Comparison of ENCODE assay signal across 18 mouse cellular contexts in the genomic region with DNA sequence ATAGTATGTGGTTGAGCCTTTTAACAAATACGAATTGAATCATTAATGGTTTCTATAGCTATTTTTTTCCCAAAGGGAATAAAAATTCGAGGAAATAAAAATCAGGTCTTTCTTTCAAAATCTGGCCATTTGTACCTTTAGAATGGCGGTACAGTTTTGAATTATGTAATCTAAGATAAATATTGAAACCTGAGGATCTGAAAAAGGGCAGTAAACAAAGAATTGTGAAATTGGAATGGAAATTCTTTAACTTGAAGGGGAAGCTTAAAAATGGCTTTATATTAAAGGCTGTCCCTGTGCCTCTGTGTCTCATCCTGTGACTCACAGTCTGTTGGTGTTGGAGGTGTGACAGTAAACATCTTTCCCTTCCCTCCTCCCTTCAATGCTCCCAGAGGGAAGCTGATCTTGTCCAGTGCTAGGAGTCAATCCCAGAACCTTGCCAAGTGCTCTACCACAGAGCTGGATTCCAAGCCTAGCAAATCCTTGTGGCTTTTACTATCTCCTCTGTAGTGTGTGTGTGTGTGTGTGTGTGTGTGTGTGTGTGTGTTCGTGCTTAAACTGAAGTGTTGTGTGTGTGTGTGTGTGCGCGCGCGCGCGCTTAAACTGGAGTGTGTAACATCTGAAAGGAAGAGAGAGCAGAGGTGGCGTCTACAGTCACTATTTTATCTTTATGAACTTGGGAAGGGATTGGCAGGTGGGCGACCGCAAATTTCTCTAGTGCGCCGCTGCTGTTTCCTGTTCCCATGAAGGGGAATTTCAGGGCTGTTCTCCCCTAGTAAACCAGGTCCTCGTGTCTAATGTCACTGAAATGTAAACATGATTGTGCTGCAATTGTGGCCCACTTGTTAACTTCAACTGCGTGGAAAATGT. TPM values are rescaled to one million over a fixed set of nuclear protein-coding genes. Genes with fewer than 3 reads are reported as not detected.
DNase-seq lines count a peak whose midpoint lies in the region; ATAC-seq lines count a peak whose summit lies in the region.
"Had no signal": no experiment of that assay in that cellular context is flagged by ENCODE, and none has a peak within 500 bp of the region (broad histone marks: within the 10 kb centered on the region; RNA-seq: fewer than 3 reads in every experiment).

No protein-coding gene starts in this region.

- H3K9ac ChIP-seq in midbrain, embryonic 13.5 days (replicated peaks) = no peak overlapping the region
- H3K9ac ChIP-seq: forebrain, embryonic 15.5 days had no signal

- no peaks in the 10 kb centered on the region for H3K4me1 ChIP-seq in midbrain, embryonic 13.5 days (replicated peaks)
- H3K4me1 ChIP-seq: forebrain, embryonic 15.5 days; hindbrain, embryonic 10.5 days had no signal

- H3K27me3 ChIP-seq in midbrain, embryonic 13.5 days = 0 out of 2 replicates have a peak, but pooled peaks cover 4% of the 10 kb centered on the region
- H3K27me3 ChIP-seq: forebrain, embryonic 15.5 days had no signal

- no peak overlapping the region for H3K4me2 ChIP-seq in midbrain, embryonic 13.5 days (replicated peaks)
- H3K4me2 ChIP-seq: forebrain, embryonic 15.5 days; heart, embryonic 11.5 days; midbrain, embryonic 11.5 days had no signal

- H3K9me3 ChIP-seq in midbrain, embryonic 13.5 days = no peaks in the 10 kb centered on the region
- H3K9me3 ChIP-seq: forebrain, embryonic 15.5 days; hindbrain, embryonic 10.5 days had no signal

- DNase-seq in 3134 (ENCODE audit: extremely low read depth, insufficient read length, low spot score) = peak; percentile 66
- DNase-seq in 3T3-L1 (ENCODE audit: low read depth, low spot score) = peak; percentile 78
- DNase-seq in adipocyte (ENCODE audit: low spot score) = peak; percentile 26
- peak; percentile 36 to 54 for DNase-seq in thymus, adult 18-20 months
- no peak for DNase-seq in embryo, embryonic 10.5 days (ENCODE audit: low spot score)
- DNase-seq in frontal cortex, postnatal 36 days (ENCODE audit: low spot score in 2 of 2) = no peak
- DNase-seq: cerebellum, adult 11-12 months; gastrocnemius, adult 2 months; kidney, postnatal 36 days; lung, adult 2 months had no signal

- no peak overlapping the region for H3K27ac ChIP-seq in midbrain, embryonic 13.5 days
- H3K27ac ChIP-seq: forebrain, embryonic 15.5 days; gastrocnemius, adult 2 months; hindbrain, embryonic 10.5 days had no signal

- H3K36me3 ChIP-seq in midbrain, embryonic 13.5 days = no peaks in the 10 kb centered on the region
- H3K36me3 ChIP-seq: forebrain, embryonic 15.5 days; hindbrain, embryonic 10.5 days had no signal

- 91% methylated on average over 17 of the region's 17 CpGs for WGBS in midbrain, embryonic 13.5 days

- no peak for ATAC-seq in midbrain, embryonic 13.5 days
- ATAC-seq: forebrain, embryonic 15.5 days; intestine, postnatal 0 days had no signal

- H3K4me3 ChIP-seq in midbrain, embryonic 13.5 days (replicated peaks) = no peak overlapping the region
- H3K4me3 ChIP-seq: forebrain, embryonic 15.5 days; gastrocnemius, adult 2 months; hindbrain, embryonic 10.5 days had no signal

RNA-seq across cellular contexts. Expression of gene Cdc20b, which starts 11.4 kb away (rescaled TPM):
- polyA plus RNA-seq in midbrain, embryonic 13.5 days (2015; fragmentation: Nextera tagmentation; extraction: Ambion mirVana) = 0.35 and 0.50 TPM in 2 replicates
- polyA plus RNA-seq: intestine, postnatal 0 days; limb, embryonic 11.5 days; midbrain, embryonic 11.5 days; stomach, embryonic 14.5 days had no signal

RNA-seq across cellular contexts. Expression of gene Gpx8, which starts 22.7 kb away (rescaled TPM):
- 65.2 and 68.5 TPM in 2 replicates for polyA plus RNA-seq in midbrain, embryonic 13.5 days (2015; fragmentation: Nextera tagmentation; extraction: Ambion mirVana)

RNA-seq across cellular contexts. Expression of gene Mcidas, which starts 29.9 kb away (rescaled TPM):
- polyA plus RNA-seq in midbrain, embryonic 13.5 days (2015; fragmentation: Nextera tagmentation; extraction: Ambion mirVana) = 0.35 and 0.89 TPM in 2 replicates
- polyA plus RNA-seq: heart, embryonic 11.5 days; intestine, postnatal 0 days; limb, embryonic 11.5 days had no signal

RNA-seq across cellular contexts. Expression of gene Ccno, which starts 35.9 kb away (rescaled TPM):
- polyA plus RNA-seq in midbrain, embryonic 13.5 days (2015; fragmentation: Nextera tagmentation; extraction: Ambion mirVana) = 0.66 and 2.4 TPM in 2 replicates

Comparison
In these comparisons a context has a peak if more than half of its experiments do, and no peak if none do; other contexts are left out.
1. DNase-seq: peak in 3134 (single experiment), 3T3-L1 (single experiment), adipocyte (single experiment) and thymus, adult 18-20 months (2 of 2); none in embryo, embryonic 10.5 days (single experiment) and frontal cortex, postnatal 36 days (0 of 2).